Mouse (Mus musculus): ENCODE data around the gene Cdk10.
A peak's percentile ranks its signal among the peaks of the same experiment; 100 is the strongest.
"Not testable (repeated sequence)": the region's sequence is repeated elsewhere in the genome, so short reads cannot be mapped to it uniquely, and the experiment has no call there.

Gene Cdk10

DNA sequence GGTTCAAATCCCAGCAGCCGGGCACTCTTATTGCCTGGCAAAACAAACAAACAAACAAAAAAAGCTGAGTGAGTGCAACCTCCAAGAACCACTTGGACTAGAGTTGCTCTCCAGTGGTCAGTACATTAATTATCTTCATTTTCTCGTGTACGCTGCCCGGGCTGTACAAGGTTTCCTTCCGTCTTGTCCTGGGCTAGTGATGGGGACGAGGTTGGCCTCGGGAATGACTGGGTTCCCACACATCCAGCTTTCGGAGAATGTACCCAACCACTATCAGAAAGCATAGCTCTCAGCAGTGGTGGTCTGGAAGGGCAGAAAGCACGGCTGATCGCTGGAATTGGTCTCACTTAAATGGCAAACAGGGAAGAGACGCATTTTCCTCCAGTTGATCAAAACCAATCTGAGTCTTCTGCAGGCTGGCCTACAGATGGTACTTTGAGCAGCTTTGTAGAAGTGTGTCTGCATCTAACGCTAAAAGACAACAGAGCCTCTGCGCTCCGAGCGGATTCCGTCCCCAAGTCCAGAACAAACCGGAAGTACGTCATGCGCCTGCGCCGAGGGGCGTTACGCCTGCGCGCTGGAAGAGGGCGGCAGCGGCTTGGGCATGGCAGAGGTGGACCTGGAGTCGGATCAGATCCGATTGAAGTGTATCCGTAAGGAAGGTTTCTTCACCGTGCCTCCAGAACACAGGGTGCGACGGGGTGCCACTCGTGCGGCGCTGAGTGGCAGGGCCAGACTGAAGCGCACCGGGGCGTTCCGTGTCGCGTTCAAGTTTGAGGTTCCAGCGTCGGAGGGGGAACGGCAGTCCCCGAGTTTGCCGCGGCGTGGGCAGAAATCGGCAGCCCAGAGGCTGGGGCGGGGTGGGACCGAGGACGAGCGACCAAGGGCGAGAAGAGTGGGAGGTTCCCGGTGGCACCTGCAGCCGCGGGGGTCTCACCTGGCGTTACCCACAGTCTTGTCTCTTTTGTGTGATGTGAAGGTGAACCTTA is at the start of gene Cdk10:
Cdk10 (plus strand) TSS at position 565 of the 989 bp plus-strand sequence.
- DNase-seq (ENCODE audit: extremely low read depth, low read depth), result peak; percentile 77

DNA sequence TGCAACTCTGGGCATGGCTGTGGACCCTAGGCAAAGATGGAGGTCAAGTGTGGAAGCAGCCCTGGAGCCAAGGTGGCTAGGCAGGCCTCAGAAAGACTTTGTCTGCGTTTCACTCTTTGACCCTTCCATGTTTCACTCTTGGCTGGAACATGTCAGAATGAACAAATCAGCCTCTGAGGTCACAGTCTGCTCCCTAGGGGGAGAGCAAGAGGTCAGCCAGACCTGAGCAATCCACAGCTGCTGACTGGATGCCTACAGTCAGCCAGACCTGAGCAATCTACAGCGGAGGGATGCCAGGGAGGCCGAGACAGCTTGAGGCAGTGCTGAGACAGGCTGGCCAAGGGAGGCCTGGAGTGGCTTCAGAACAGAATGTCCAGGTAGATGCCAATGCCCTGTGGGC is 43.3 kb upstream of the Cdk10 start:
- DNase-seq (ENCODE audit: extremely low read depth, low read depth), result no peak

DNA sequence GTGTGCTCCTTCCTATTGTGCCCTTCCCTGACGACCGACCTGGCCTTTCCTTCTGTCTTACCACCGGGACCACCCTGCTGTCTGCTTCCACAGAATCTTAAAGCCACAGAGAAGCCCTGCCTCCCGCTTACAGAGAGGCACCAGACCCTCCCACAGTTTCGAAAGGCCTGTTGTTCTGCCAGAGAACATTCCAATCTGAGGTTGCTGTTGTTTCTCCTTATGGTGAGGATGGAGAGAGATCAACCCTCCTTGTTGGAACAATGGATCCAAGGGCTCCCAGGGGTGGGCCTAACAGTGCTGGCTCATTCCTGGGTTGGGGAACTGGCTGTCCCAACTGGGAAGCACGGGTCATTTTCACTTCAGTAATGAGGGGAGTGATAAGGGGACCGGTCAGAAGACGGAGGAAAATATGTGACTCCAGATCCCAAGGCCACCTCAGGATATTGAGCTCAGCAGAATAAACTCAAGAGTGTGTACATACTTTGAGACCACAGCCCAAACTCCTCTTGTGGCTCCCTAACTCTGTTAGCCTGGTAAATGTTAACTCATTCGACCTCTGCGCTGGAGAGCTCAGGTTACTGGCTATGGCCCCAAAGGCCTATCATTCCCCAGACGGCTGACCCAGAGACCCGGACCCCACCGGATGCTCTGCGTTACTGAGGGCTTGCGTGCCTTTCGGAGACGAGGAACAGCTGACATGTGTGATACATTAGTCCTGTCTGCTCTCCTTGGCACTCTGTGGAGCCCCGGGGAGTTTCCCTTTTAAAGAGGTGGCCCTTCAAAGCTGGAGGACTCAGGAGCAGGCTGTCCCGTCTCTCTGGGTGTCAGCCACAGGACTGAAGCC is 38.9 kb upstream of the Cdk10 start, which contains the start of gene Dpep1:
Dpep1 (plus strand) TSS at position 677 of the 844 bp plus-strand sequence.
- no peak for DNase-seq (ENCODE audit: extremely low read depth, low read depth)

DNA sequence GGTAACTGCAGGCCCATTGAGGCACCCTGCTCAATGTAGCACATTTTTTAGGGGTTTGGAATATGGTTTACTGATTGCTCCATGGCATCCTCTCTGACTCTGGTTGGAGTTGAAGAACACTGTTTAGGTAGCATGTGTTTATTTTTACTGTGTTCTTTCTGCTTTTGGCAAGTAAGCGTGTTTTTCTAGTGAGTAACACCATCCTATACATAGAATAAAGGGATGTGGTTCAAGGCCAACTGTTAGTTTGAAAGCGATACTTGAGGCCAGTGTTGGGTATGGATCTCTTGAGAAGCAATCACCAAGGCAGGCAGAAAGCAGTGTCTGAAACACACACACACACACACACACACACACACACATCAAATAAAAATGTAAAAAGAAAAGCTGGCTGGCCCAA is 36.6 kb upstream of the Cdk10 start:
- DNase-seq (ENCODE audit: extremely low read depth, low read depth), result no peak

DNA sequence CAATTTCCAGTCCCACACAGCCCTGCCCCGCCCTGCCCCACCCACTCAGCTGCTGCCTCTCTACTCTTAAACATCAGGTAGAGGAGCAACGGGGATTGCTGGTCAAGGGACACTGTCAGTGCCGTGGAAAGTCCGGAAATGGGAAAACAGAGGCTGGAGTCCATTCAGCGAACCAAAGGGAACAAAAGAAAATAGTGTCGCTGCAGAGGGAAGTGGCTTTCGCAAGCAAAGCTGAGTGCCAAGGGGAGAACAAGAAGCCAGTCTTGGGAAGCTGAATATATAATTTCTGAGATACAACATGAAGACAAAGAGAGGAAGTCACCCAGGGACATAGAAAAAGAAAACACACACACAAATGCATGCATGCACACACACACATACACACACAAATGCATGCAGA is 35.8 kb upstream of the Cdk10 start:
- DNase-seq (ENCODE audit: extremely low read depth, low read depth), result no peak

DNA sequence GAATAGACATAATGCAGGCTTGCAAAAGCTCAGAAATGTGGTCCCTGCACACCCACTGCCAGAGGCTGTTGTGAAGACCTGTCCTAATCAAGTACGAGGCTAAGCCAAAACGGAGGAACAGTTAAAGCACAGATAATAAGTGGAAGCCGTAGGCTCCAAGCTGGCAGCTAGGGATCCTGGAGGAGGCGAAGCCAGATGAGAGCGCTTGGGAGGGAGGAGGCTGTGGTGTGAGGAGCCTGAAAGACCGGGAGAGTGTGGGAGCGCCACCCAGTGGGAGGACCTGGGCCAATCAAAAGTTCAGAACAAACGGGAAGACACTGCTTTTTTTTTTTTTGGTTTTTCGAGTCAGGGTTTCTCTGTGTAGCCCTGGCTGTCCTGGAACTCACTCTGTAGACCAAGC is 34.0 kb upstream of the Cdk10 start:
- peak; percentile 60 for DNase-seq (ENCODE audit: extremely low read depth, low read depth)

DNA sequence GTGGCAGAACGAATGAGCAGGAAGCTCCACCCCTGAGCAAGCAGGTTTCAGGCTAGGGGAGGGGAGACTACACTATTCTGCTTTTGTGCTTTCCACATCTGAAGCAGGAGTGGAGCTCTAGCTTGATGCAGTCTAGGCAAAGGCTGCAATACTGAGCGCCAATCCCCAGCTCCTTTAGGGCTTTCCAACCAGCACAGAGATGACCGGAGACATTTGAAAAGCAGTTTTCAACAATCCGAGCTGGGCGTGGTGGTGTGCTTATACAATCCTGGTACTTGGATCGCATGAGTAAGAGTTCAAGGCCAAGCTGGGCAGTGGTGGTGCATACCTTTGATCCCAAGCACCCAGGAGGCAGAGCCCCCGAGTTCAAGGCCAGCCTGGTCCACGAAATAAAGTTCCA is 32.7 kb upstream of the Cdk10 start:
- no peak for DNase-seq (ENCODE audit: extremely low read depth, low read depth)

DNA sequence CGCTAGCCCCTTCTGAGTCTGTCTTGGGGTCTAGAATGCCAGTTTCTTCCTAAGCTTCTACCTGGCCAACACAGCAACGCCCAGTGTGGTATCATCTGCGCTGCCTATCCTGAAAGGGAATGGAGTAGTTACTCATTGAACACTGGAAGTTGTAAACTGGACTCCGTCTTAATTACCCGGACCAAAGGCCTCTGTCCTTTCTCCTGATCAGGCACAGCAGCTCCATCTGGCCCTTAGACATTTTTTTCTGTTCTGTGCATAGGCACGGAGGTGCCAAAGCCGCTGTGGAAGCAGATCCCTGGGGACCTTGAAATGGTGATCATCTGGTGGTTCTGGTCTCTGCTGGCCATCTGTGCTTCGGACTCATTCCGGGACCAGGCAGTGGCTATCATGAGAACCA is 30.9 kb upstream of the Cdk10 start:
- no peak for DNase-seq (ENCODE audit: extremely low read depth, low read depth)

DNA sequence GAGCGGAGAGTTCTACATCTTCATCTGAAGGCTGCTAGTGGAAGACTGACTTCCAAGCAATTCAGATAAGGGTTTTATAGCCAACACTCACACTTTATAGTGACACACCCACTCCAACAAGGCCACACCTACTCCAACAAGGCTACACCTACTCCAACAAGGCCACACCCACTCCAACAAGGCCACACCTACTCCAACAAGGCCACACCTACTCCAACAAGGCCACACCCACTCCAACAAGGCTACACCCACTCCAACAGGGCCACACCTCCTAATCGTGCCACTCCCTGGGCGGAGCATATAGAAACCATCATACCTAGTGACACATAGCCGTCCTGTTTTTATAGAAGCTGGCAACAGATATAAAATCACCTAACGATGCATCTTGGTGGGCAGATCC is 27.6 kb upstream of the Cdk10 start:
- peak; percentile 37 for DNase-seq (ENCODE audit: extremely low read depth, low read depth)

DNA sequence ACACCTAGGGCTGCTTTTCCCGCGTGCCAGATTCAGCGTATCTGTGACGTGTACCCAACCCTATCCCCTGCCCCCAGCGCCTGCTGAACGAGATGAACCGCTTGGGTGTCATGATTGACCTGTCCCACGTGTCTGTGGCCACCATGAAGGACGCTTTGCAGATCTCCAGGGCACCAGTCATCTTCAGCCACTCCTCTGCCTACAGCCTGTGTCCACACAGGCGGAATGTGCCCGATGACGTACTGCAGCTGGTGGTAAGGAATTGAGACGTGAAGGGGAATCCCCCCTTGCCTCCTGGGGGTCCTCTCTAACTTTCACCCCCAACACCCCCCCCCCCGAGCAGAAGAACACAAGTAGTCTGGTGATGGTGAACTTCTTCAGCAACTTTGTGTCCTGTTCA is 24.8 kb upstream of the Cdk10 start:
- no peak for DNase-seq (ENCODE audit: extremely low read depth, low read depth)

DNA sequence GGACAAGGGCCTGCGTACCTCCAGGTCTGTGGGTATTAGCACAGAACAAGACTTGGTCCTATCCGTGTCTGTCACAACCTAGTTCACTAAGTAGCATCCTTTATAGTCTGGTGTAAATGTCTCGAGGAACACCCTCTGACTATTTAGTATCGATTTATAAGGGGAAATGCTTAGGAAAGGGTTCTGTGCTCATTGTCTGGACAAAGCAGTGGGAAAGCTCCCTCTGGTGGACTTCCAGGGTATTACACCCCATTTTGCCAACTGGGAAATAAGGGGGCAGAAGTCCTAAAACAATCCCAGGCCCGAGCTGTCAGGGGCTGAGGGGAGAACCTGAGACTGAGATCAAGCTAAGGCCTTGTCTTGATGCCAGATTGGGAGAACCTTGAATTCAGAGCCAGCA is 22.4 kb upstream of the Cdk10 start:
- peak; percentile 47 for DNase-seq (ENCODE audit: extremely low read depth, low read depth)

DNA sequence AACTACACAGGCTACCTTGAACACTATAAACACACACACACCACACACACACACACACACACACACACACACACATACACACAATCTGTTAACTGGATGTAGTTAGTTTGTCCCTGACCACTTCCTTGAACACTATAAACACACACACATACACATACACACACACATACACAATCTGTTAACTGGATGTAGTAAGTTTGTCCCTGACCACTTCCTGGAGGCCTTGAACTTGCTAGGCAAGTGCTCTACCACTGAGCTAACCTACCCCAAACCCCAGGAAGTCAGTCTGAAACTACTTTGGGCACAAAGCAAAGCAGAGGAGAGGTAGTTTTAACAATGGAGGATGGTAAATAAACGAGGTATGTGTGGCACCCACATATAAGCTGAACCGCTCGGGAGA is 21.1 kb upstream of the Cdk10 start:
- no peak for DNase-seq (ENCODE audit: extremely low read depth, low read depth)

DNA sequence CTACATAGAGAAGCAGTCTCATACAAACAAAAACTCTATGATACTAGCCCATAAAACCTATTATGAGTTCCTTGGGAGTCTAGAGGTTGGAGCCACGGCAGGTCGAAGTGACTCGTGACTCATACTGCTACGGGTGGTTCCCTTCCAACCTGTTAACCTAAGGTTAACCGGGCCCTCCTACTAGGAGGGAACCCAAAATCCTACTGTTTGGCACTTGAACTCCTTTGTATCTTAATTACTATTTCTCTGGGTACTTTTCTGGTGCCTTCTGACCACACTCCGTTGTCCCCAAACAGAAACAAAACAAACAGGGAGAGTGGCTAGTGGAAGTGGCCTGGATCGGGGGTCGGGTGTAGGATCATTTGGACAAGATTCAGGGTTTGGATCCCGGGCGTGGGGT is 12.8 kb upstream of the Cdk10 start:
- DNase-seq (ENCODE audit: extremely low read depth, low read depth), result no peak

DNA sequence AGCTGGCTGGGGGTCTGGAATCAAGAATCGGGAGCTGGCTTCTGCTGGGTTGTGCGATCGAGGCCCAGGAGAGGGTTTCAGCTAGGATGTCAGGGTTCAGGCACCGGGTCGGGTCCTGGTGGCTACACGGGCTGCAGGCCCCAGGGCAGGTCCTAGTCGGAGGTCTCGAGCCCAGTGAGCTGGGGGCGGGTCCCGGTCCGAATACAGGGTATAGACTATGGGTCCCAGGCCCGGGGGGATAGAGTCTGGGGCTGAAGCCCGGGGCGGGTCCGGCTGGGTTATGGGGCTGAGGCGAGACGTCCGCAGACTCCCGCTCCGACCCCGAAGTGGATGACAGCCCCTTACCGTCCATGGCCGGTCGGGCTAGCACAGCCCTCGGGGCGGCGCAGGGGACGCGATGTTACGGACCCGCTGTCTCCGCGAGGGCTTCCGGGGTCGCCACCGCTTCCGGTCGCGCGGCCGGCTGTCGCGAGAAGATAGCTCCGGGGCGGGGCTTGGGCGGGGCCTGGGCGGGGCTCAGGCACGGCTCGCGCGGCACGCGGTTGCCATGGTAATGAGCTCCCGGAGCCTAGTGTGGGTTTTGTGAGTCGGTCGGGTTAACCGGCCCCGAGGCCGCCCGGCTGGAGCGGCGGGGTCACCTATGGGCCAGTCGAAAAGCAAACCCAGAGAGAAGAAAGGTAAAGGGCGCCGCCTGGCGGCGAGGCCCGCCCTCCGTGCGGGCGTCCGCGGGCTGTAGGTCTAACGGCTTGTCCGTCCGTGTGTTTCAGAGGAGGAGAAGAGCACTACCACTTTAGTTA is 12.1 kb upstream of the Cdk10 start, which contains the start of the genes Chmp1a and Spata33:
Chmp1a (minus strand) TSS at position 443 of the 797 bp plus-strand sequence.
Spata33 (plus strand) TSS at position 512 of the 797 bp plus-strand sequence.
- DNase-seq (ENCODE audit: extremely low read depth, low read depth), result peak; percentile 55

DNA sequence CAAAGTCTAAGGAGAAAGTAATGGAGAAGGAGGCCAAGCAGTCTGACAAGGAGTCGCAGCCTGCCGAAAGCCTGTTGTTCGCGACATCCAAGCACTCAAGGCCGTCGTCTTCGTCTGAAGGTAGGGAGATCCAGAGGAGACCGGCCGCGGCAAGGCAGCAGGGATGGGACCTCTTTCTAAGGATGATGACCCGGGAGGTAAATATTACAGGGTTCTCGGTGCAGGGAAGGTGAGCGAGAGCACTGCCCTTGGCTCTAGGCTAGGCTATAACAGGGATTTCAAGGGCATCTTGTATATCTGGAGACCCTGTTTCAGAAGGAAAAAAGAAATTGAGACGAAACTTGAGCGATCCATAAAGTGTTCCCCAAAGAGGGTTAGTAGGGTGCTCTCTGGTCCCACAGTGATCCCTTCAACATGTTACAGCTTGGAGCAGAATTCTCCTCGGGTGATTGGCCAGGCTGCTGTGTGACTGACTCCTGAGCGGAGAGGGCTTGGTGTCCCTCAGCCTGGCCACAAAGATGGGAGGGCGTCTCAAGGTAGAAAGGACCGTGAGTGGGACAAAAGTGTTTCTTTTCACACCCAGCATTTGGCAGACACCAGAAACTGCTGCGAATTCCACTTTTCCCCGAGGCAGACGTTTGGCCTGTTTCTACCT is 11.4 kb upstream of the Cdk10 start:
- no peak for DNase-seq (ENCODE audit: extremely low read depth, low read depth)

DNA sequence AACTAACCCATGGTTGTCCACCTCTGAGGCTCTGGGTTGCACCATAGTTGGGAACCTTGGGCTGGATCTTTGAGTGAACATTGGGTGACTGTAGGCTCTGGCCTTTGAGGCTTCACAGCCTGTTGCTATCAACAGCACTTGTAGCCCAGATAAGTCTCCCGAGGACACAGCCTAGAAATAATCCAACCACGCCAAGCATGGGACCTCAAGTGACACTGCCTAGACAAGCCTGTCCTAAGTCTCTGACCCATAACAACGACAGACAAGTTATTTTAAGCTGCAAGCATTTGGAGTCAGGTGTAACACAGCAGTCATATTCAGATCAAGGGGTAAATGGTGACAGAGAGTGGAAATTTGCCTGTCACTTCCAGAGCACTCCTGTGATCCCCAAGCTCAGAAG is 9.2 kb upstream of the Cdk10 start:
- DNase-seq (ENCODE audit: extremely low read depth, low read depth), result no peak

DNA sequence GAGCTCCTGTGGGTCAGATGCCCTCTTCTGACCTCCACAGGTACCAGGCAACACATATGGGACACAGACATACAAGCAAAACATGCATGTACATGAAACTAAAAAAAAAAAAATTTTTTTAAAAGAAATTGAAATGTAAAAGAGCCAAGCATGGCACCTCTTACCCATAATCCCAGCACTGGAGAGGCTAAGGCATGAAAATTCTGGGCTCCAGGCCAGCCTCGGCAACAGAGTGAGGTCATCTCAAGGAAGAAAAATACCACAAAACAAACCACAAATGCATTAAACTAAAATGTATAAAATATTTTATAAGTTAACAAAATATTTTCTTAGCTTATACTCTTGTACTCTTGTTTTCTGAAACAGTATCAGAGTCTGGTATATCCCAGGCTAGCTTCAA is 3.7 kb upstream of the Cdk10 start:
- DNase-seq (ENCODE audit: extremely low read depth, low read depth), result no peak

DNA sequence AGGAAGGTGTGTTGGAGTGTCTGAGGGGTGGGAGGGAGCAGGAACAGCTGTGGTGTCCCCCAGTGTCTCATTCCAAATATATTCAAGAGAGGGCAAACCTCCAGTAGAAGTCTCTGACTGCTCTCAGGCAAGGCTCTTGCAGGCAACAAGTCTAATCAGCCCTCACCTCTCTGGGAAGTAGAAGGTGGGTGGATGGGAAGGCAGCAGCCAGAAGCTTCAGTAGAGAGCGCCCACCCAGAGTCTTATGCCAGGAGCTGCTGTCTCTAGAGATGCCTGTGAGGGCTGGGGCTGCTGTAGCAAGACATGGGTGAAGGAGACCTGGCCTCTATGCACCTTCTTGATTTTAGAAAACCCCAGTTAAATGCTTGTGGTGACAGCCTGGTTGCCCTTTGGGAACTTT is 3.8 kb downstream of the Cdk10 start:
- no peak for DNase-seq (ENCODE audit: extremely low read depth, low read depth)

DNA sequence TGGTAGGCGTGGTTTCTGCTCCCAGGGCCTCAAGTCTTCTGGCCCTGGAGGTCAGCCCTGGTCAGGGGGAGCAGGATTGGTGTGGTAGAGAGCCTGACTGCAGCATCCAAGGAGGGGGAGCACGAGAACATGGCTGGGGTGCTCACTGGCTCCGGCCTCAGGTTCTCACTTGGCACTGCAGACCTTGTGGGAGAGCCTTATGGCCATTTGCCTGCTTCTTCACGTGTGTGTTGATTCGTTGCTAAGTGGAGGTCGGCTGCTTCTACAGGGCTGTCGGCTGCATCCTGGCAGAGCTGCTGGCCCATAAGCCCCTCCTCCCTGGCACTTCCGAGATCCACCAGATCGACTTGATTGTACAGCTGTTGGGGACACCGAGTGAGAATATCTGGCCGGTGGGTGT is 5.7 kb downstream of the Cdk10 start:
- DNase-seq (ENCODE audit: extremely low read depth, low read depth), result not testable (repeated sequence)

DNA sequence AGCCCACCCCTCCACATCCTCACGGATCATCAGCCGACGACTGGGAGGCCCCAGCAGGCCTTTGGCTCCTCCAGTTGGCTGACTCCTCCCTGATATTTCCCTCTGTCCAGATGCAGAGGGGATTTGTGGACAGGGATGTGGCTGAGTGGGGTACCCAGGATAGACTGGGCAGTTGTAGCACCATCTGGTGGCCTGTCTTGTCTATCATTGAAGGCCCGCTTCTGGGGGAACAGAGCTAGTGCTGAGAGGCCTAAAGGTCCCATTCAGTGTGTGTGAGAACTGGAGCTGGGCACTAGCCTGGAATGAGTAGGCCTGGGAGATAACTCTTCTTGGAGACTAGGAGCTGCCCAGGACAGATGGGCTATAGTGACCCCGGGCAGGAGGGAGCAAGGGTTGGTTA is 7.1 kb downstream of the Cdk10 start:
- DNase-seq (ENCODE audit: extremely low read depth, low read depth), result no peak

DNA sequence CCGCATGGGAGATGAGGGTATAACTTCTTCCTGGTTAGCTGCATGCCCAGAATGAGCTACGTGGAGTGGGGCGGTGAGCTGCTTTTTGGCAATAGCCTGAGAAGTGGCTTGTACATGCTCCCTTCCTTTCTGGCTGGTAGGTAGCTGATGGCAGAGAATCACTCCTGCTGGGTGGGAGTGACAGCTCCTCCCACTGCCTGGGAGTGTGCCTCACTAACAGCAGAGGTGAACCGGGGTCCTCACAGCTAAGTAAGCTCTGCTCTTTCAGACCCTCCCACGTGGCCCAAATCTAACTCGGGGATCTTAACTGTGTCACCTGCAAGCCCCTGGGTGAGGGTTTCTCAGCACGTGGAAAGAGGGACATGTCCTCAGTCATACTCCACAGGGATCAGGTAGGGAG is 7.9 kb downstream of the Cdk10 start:
- no peak for DNase-seq (ENCODE audit: extremely low read depth, low read depth)
